Mouse (Mus musculus) neural tube, embryonic 12.5 days (tissue): ENCODE results near the gene St6galnac3. TPM values are rescaled to one million over a fixed set of nuclear protein-coding genes. Genes with fewer than 3 reads are reported as not detected.

Source experiments
- ATAC-seq: fragments of 200-750 bp; cut with Nextera tagmentation; 2 replicates; pipeline ENCODE4 v1.8.0; 2017; ENCODE audit warnings: low read depth, mild to moderate bottlenecking, moderate TSS enrichment, moderate library complexity; ENCODE audit not compliant: low FRiP score
- H3K27ac ChIP-seq: fragments of 300-500 bp; sonication (generic); 2 replicates; pipeline ENCODE4 v1.5.1; 2016
- H3K27me3 ChIP-seq: fragments of 300-500 bp; sonication (generic); replicated peaks from 2 replicates; pipeline ENCODE4 v1.6.1; 2016; ENCODE audit warnings: mild to moderate bottlenecking
- H3K36me3 ChIP-seq: fragments of 300-500 bp; sonication (generic); 2 replicates; pipeline ENCODE4 v1.6.1; 2016; ENCODE audit warnings: mild to moderate bottlenecking
- H3K4me1 ChIP-seq: fragments of 300-500 bp; sonication (generic); 2 replicates; pipeline ENCODE4 v1.6.1; 2016
- H3K4me2 ChIP-seq: fragments of 300-500 bp; sonication (generic); replicated peaks from 2 replicates; pipeline ENCODE4 v1.6.1; 2016; ENCODE audit warnings: mild to moderate bottlenecking
- H3K4me3 ChIP-seq: fragments of 300-500 bp; sonication (generic); 2 replicates; pipeline ENCODE4 v1.5.1; 2016
- H3K9ac ChIP-seq: fragments of 300-500 bp; sonication (generic); 2 replicates; pipeline ENCODE4 v1.6.1; 2016; ENCODE audit warnings: mild to moderate bottlenecking
- H3K9me3 ChIP-seq: fragments of 300-500 bp; sonication (generic); 2 replicates; pipeline ENCODE4 v1.6.1; 2016; ENCODE audit warnings: mild to moderate bottlenecking
- WGBS: fragments of 180-500 bp; shearing (Covaris S2); methylation state at CpG from one replicate; pipeline ENCODE4 v1.1.7; 2016; 5-methylcytosine and 5-hydroxymethylcytosine counted together
- polyA plus RNA-seq: library from polyadenylated mRNA; unstranded; fragments of >200 nt; fragmentation: Nextera tagmentation; extraction: Ambion mirVana; gene quantifications from 2 replicates; pipeline ENCODE4 v1.2.1, GENCODE M21; 2016

The St6galnac3 gene
- polyA plus RNA-seq, 1 experiment from 2014 or later = 34.8 TPM

DNA sequence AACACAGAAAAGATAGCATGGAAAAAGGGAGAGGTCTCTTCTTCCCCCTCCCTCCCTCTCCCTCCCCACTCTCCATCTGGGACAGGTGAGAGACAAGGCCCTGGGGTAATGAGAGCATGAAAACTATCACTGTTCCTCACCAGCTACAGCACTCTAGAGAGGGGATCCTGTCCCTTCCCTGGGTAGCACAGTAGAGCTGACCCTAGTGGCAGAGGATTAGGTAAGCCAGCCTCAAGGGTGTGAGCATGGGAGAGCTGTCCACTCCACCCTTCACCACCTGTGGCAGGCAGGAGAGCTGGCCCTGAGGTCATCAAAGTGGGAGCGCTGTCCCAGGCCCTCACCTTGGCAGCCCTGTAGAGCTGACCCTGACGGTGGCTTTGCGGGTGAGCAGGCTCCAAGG is 387.2 kb downstream of the St6galnac3 start:
- Histone ChIP-seq H3K4me3 (no peak overlapping the region), H3K4me2 (no peak overlapping the region), H3K4me1 (no peaks in the 10 kb centered on the region), H3K36me3 (no peaks in the 10 kb centered on the region), H3K9me3 (no peaks in the 10 kb centered on the region), H3K9ac (no peak overlapping the region), H3K27me3 (no peaks in the 10 kb centered on the region), H3K27ac (no peak overlapping the region)
- 83% methylated on average over 3 of the region's 3 CpGs for WGBS
- peak; percentile 33; the same call in 1 of the 2 replicates for ATAC-seq

- no peaks in the 10 kb centered on the region for H3K9me3 ChIP-seq
- H3K36me3 ChIP-seq = no peaks in the 10 kb centered on the region
- no peaks in the 10 kb centered on the region for H3K27me3 ChIP-seq
- no peak for ATAC-seq
- 83% methylated on average over 2 of the region's 2 CpGs for WGBS
- no peak overlapping the region for H3K27ac ChIP-seq
- H3K4me1 ChIP-seq = no peaks in the 10 kb centered on the region
- H3K4me2 ChIP-seq = no peak overlapping the region
- no peak overlapping the region for H3K9ac ChIP-seq
- no peak overlapping the region for H3K4me3 ChIP-seq
Observed at GRCm38 (mm10) chr3:153337221-153337620, 387.8 kb downstream of the St6galnac3 start.

DNA sequence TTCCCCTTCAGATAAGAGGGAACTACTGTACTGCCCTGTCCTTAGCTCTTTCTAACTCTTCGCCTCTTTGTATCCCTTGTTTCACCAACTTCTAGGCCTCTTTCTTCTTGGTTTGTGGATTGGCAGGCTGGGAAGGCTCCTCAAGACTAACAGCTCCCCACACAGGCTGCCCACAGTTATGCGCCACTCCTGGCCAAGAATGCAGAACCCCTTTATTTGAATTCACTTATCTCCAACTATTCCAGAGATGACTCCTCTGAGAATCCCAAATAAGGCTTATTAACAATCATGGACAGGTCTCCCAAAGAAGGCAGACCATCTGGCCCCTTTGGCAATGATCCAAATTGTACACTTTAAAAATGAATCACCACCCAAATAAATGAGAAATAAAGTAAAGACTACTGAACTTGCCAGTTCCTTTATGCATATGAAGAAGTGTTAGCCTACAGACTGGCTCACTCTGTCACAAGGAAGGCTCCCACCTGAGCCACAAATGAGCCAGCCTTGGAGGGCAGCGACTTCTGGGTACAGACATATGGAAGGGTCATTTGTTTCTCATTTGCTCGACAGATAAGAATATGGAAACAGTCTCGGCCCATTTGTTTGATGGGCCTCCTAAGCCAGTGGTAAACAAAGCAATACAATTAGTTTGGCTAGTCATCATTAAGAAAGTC is 390.7 kb downstream of the St6galnac3 start:
- Histone ChIP-seq H3K9ac (no peak overlapping the region), H3K9me3 (no peaks in the 10 kb centered on the region), H3K36me3 (no peaks in the 10 kb centered on the region), H3K4me1 (no peaks in the 10 kb centered on the region), H3K27me3 (no peaks in the 10 kb centered on the region), H3K4me2 (no peak overlapping the region), H3K4me3 (no peak overlapping the region), H3K27ac (no peak overlapping the region)
- WGBS = 69% methylated on average over 5 of the region's 5 CpGs
- ATAC-seq = no peak

- no peak overlapping the region for H3K4me2 ChIP-seq
- WGBS = 82% methylated on average over 3 of the region's 3 CpGs
- H3K9me3 ChIP-seq = no peaks in the 10 kb centered on the region
- H3K36me3 ChIP-seq = no peaks in the 10 kb centered on the region
- no peaks in the 10 kb centered on the region for H3K27me3 ChIP-seq
- H3K9ac ChIP-seq = no peak overlapping the region
- no peak overlapping the region for H3K4me3 ChIP-seq
- H3K4me1 ChIP-seq = no peaks in the 10 kb centered on the region
- no peak overlapping the region for H3K27ac ChIP-seq
- no peak for ATAC-seq
Observed at GRCm38 (mm10) chr3:153324307-153324706, 400.7 kb downstream of the St6galnac3 start.

- Histone ChIP-seq H3K4me3 (no peak overlapping the region), H3K4me2 (no peak overlapping the region), H3K9me3 (no peaks in the 10 kb centered on the region), H3K4me1 (no peaks in the 10 kb centered on the region), H3K27me3 (no peaks in the 10 kb centered on the region), H3K27ac (no peak overlapping the region), H3K36me3 (no peaks in the 10 kb centered on the region), H3K9ac (no peak overlapping the region)
- ATAC-seq = no peak
- 84% methylated on average over 8 of the region's 8 CpGs for WGBS
Observed at GRCm38 (mm10) chr3:153323446-153323845, 401.5 kb downstream of the St6galnac3 start.

DNA sequence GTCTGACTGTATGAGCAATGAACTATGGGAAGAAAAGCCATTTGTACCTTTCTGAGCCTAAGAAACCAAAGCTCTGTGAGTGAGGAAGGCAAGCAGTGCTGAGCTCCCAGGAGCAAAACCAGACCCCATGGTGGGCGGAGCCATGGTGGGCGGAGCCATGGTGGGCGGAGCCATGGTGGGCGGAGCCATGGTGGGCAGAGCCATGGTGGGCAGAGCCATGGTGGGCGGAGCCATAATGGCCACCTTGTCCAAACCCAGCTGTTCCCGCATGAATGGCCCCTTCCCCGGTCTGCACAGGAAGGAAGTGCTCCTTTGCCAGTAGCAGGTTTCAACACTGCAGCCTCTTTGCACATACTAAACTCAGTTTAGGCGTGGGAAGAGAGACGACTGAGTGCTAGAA is 411.4 kb downstream of the St6galnac3 start:
- H3K36me3 ChIP-seq = no peaks in the 10 kb centered on the region
- H3K27ac ChIP-seq = no peak overlapping the region
- no peak overlapping the region for H3K4me3 ChIP-seq
- no peaks in the 10 kb centered on the region for H3K9me3 ChIP-seq
- no peak for ATAC-seq
- H3K4me2 ChIP-seq = no peak overlapping the region
- no peaks in the 10 kb centered on the region for H3K27me3 ChIP-seq
- H3K9ac ChIP-seq = no peak overlapping the region
- no peaks in the 10 kb centered on the region for H3K4me1 ChIP-seq
- WGBS = 76% methylated on average over 9 of the region's 9 CpGs

- Histone ChIP-seq H3K27me3 (no peaks in the 10 kb centered on the region), H3K36me3 (no peaks in the 10 kb centered on the region), H3K4me2 (no peak overlapping the region), H3K4me1 (no peaks in the 10 kb centered on the region), H3K9ac (no peak overlapping the region), H3K27ac (no peak overlapping the region), H3K9me3 (no peaks in the 10 kb centered on the region), H3K4me3 (no peak overlapping the region)
- ATAC-seq = no peak
- 96% methylated on average over 9 of the region's 9 CpGs for WGBS
Observed at GRCm38 (mm10) chr3:153313167-153313566, 411.8 kb downstream of the St6galnac3 start.

DNA sequence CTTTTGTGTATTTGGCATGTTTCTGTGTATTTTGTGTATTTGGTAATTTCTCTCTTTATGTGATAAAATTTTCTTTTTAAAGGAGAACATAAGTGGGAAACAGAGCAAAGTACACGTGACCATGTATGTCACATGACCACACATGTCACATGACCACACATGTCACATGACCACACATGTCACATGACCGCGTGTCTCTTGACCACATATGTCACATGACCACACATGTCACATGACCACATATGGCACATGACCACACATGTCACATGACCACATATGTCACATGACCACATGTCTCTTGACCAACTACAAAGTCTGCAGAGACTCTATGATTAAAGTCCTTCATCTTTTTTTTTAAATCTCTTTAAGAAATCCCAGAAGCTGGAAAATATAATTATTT is 413.0 kb downstream of the St6galnac3 start:
- Histone ChIP-seq H3K4me2 (no peak overlapping the region), H3K9ac (no peak overlapping the region), H3K27me3 (no peaks in the 10 kb centered on the region), H3K4me1 (no peaks in the 10 kb centered on the region), H3K36me3 (no peaks in the 10 kb centered on the region), H3K4me3 (no peak overlapping the region), H3K9me3 (no peaks in the 10 kb centered on the region), H3K27ac (no peak overlapping the region)
- ATAC-seq = no peak
- 88% methylated on average over 3 of the region's 3 CpGs for WGBS

GRCm38 (mm10) chr3:153308379-153308778 is 416.6 kb downstream of the St6galnac3 start:
- H3K27ac ChIP-seq = no peak overlapping the region
- H3K4me1 ChIP-seq = no peaks in the 10 kb centered on the region
- H3K4me3 ChIP-seq = no peak overlapping the region
- H3K36me3 ChIP-seq = no peaks in the 10 kb centered on the region
- H3K9me3 ChIP-seq = no peaks in the 10 kb centered on the region
- no peak overlapping the region for H3K4me2 ChIP-seq
- no peaks in the 10 kb centered on the region for H3K27me3 ChIP-seq
- no peak for ATAC-seq
- no peak overlapping the region for H3K9ac ChIP-seq
- WGBS = 89% methylated on average over 4 of the region's 4 CpGs

GRCm38 (mm10) chr3:153305153-153305552 is 419.8 kb downstream of the St6galnac3 start:
- H3K27me3 ChIP-seq = no peaks in the 10 kb centered on the region
- 82% methylated on average over 3 of the region's 3 CpGs for WGBS
- no peak overlapping the region for H3K4me3 ChIP-seq
- no peaks in the 10 kb centered on the region for H3K9me3 ChIP-seq
- no peaks in the 10 kb centered on the region for H3K4me1 ChIP-seq
- no peak for ATAC-seq
- no peak overlapping the region for H3K4me2 ChIP-seq
- H3K9ac ChIP-seq = no peak overlapping the region
- H3K27ac ChIP-seq = no peak overlapping the region
- no peaks in the 10 kb centered on the region for H3K36me3 ChIP-seq

- no peaks in the 10 kb centered on the region for H3K4me1 ChIP-seq
- H3K4me3 ChIP-seq = no peak overlapping the region
- no peak for ATAC-seq
- no peaks in the 10 kb centered on the region for H3K27me3 ChIP-seq
- no peak overlapping the region for H3K27ac ChIP-seq
- 92% methylated on average over 7 of the region's 7 CpGs for WGBS
- H3K9ac ChIP-seq = no peak overlapping the region
- H3K36me3 ChIP-seq = no peaks in the 10 kb centered on the region
- H3K4me2 ChIP-seq = no peak overlapping the region
- no peaks in the 10 kb centered on the region for H3K9me3 ChIP-seq
Observed at GRCm38 (mm10) chr3:153302376-153302775, 422.6 kb downstream of the St6galnac3 start.

DNA sequence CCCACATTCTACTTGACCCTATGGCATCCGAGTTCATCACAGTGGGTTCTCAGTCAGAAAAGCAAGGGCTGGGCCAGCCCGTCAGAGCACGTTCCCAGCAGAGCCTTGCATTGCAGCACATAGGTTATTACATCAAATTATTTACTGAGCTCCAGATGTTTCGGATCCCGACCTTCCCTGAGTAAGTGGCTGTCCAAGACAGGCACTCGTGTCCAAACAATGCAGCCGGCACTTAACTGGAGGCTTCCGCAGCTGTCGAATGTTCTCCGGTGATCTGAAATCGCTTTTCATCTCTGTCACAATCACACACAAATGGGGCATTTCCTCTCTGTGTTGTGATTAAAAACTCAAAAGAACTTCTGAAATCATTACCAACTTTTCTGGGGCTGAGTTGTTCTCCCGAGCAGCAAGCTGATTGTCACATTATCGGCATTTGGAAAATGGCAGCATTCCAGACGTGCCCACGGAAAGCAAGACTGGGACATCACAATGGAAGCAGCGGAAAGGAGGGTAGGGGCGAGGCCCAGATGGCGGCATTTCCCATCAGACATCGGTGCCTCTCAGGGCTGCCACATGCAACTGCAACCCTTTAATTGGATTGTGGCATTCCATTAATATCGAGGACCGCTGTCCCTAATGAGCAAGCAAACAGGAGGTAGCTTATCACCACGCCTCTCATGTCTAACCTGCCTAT is 428.5 kb downstream of the St6galnac3 start:
- H3K36me3 ChIP-seq = no peaks in the 10 kb centered on the region
- H3K4me3 ChIP-seq = no peak overlapping the region
- no peak overlapping the region for H3K4me2 ChIP-seq
- H3K9me3 ChIP-seq = no peaks in the 10 kb centered on the region
- no peak overlapping the region for H3K9ac ChIP-seq
- H3K27ac ChIP-seq = no peak overlapping the region
- ATAC-seq = no peak
- H3K4me1 ChIP-seq = no peaks in the 10 kb centered on the region
- WGBS = 82% methylated on average over 22 of the region's 22 CpGs
- no peaks in the 10 kb centered on the region for H3K27me3 ChIP-seq

GRCm38 (mm10) chr3:153292853-153293252 is 432.1 kb downstream of the St6galnac3 start:
- ATAC-seq = no peak
- no peak overlapping the region for H3K9ac ChIP-seq
- 92% methylated on average over 5 of the region's 5 CpGs for WGBS

More at GRCm38 (mm10) chr3:153292853-153293252, 432.1 kb downstream of the St6galnac3 start:
- Histone ChIP-seq H3K4me3 (no peak overlapping the region), H3K27ac (no peak overlapping the region), H3K4me1 (no peaks in the 10 kb centered on the region), H3K4me2 (no peak overlapping the region), H3K9me3 (no peaks in the 10 kb centered on the region), H3K27me3 (no peaks in the 10 kb centered on the region), H3K36me3 (no peaks in the 10 kb centered on the region)
